Mouse (Mus musculus) hindbrain, embryonic 14.5 days (tissue): ENCODE results near the gene Atrnl1. TPM values are rescaled to one million over a fixed set of nuclear protein-coding genes. Genes with fewer than 3 reads are reported as not detected.
A peak's percentile ranks its signal among the peaks of the same experiment; 100 is the strongest.

Source experiments
- ATAC-seq: fragments of 200-750 bp; cut with Nextera tagmentation; 2 replicates; pipeline ENCODE4 v1.8.0; 2017; ENCODE audit warnings: moderate number of reproducible peaks, mild to moderate bottlenecking, moderate TSS enrichment, moderate library complexity; ENCODE audit not compliant: low FRiP score
- DNase-seq: peaks from one replicate; pipeline ENCODE4 v3.0.0-alpha.2; 2015; ENCODE audit warnings: low spot score
- H3K27ac ChIP-seq: fragments of 300-500 bp; sonication (generic); 2 replicates; pipeline ENCODE4 v1.5.1; 2014; ENCODE audit warnings: mild to moderate bottlenecking, moderate library complexity
- H3K27me3 ChIP-seq: fragments of 300-500 bp; sonication (generic); 2 replicates; pipeline ENCODE4 v1.6.1; 2014; ENCODE audit warnings: mild to moderate bottlenecking, low read length, mixed read lengths; ENCODE audit not compliant: control insufficient read depth, insufficient read depth
- H3K36me3 ChIP-seq: fragments of 300-500 bp; sonication (generic); replicated peaks from 2 replicates; pipeline ENCODE4 v1.6.1; 2014; ENCODE audit not compliant: control insufficient read depth, insufficient read depth
- H3K4me1 ChIP-seq: fragments of 300-500 bp; sonication (generic); replicated peaks from 2 replicates; pipeline ENCODE4 v1.6.1; 2014; ENCODE audit warnings: antibody characterized with exemption, low read length, mixed read lengths; ENCODE audit not compliant: control insufficient read depth, insufficient read depth
- H3K4me2 ChIP-seq: fragments of 300-500 bp; sonication (generic); replicated peaks from 2 replicates; pipeline ENCODE4 v1.6.1; 2014; ENCODE audit warnings: mild to moderate bottlenecking, moderate library complexity
- H3K4me3 ChIP-seq: fragments of 300-500 bp; sonication (generic); replicated peaks from 2 replicates; pipeline ENCODE4 v1.5.1; 2014; ENCODE audit warnings: mild to moderate bottlenecking, low read length
- H3K9ac ChIP-seq: fragments of 300-500 bp; sonication (generic); 2 replicates; pipeline ENCODE4 v1.6.1; 2014
- H3K9me3 ChIP-seq: fragments of 300-500 bp; sonication (generic); 2 replicates; pipeline ENCODE4 v1.6.1; 2016; ENCODE audit warnings: low read length; ENCODE audit not compliant: control insufficient read depth
- WGBS: fragments of 180-500 bp; shearing (Covaris S2); extraction: QIAGEN DNeasy Blood & Tissue Kit; methylation state at CpG from one replicate; pipeline ENCODE4 v1.1.7; 2014; 5-methylcytosine and 5-hydroxymethylcytosine counted together
- polyA plus RNA-seq: library from polyadenylated mRNA; unstranded; fragments of >200 nt; fragmentation: Nextera tagmentation; extraction: Ambion mirVana; gene quantifications from 2 replicates; pipeline ENCODE4 v1.2.1, GENCODE M21; 2014

Atrnl1 gene
- polyA plus RNA-seq, 1 experiment from 2014 or later = 8.6 TPM

GRCm38 (mm10) chr19:58050986-58051385, 440.2 kb downstream of the Atrnl1 start:
- Histone ChIP-seq H3K27me3 (no peaks in the 10 kb centered on the region), H3K4me3 (no peak overlapping the region), H3K4me2 (no peak overlapping the region), H3K4me1 (peaks cover 19% of the 10 kb centered on the region), H3K27ac (no peak overlapping the region), H3K36me3 (no peaks in the 10 kb centered on the region), H3K9ac (no peak overlapping the region), H3K9me3 (no peaks in the 10 kb centered on the region)
- ATAC-seq (no peak), DNase-seq (no peak)
- 95% methylated on average over 8 of the region's 8 CpGs for WGBS

- Histone ChIP-seq H3K4me2 (no peak overlapping the region), H3K9ac (no peak overlapping the region), H3K27ac (peak overlapping the region; percentile 4; the same call in 1 of the 2 replicates), H3K9me3 (no peaks in the 10 kb centered on the region), H3K36me3 (no peaks in the 10 kb centered on the region), H3K4me1 (peaks cover 19% of the 10 kb centered on the region), H3K4me3 (no peak overlapping the region), H3K27me3 (no peaks in the 10 kb centered on the region)
- DNase-seq = no peak
- ATAC-seq = no peak
- 76% methylated on average over 13 of the region's 13 CpGs for WGBS
Observed at GRCm38 (mm10) chr19:58051905-58052304, 441.1 kb downstream of the Atrnl1 start.

- ATAC-seq (no peak), DNase-seq (no peak)
- no peak overlapping the region for H3K4me2 ChIP-seq
- 38% methylated on average over 13 of the region's 13 CpGs for WGBS
- H3K4me1 ChIP-seq = peaks cover 19% of the 10 kb centered on the region
- H3K27ac ChIP-seq = peak overlapping the region; percentile 4; the same call in 1 of the 2 replicates
- no peaks in the 10 kb centered on the region for H3K36me3 ChIP-seq
- H3K9ac ChIP-seq = no peak overlapping the region
- H3K4me3 ChIP-seq = no peak overlapping the region
- no peaks in the 10 kb centered on the region for H3K27me3 ChIP-seq
- no peaks in the 10 kb centered on the region for H3K9me3 ChIP-seq
Observed at GRCm38 (mm10) chr19:58052444-58053135, 441.8 kb downstream of the Atrnl1 start.

GRCm38 (mm10) chr19:58059719-58060118, 448.9 kb downstream of the Atrnl1 start:
- Histone ChIP-seq H3K36me3 (no peaks in the 10 kb centered on the region), H3K4me2 (no peak overlapping the region), H3K9me3 (no peaks in the 10 kb centered on the region), H3K9ac (no peak overlapping the region), H3K4me3 (no peak overlapping the region), H3K4me1 (peaks cover 44% of the 10 kb centered on the region), H3K27me3 (no peaks in the 10 kb centered on the region), H3K27ac (no peak overlapping the region)
- DNase-seq (no peak), ATAC-seq (no peak)
- WGBS = 34% methylated on average over 9 of the region's 9 CpGs

- peak overlapping the region; percentile 30; the same call in 1 of the 2 replicates for H3K4me2 ChIP-seq
- H3K4me1 ChIP-seq = peaks cover 45% of the 10 kb centered on the region
- H3K27me3 ChIP-seq = no peaks in the 10 kb centered on the region
- ATAC-seq (no peak), DNase-seq (no peak)
- no peaks in the 10 kb centered on the region for H3K36me3 ChIP-seq
- no peaks in the 10 kb centered on the region for H3K9me3 ChIP-seq
- H3K27ac ChIP-seq = peak overlapping the region; percentile 63
- WGBS = 14% methylated on average over 12 of the region's 12 CpGs
- no peak overlapping the region for H3K9ac ChIP-seq
- no peak overlapping the region for H3K4me3 ChIP-seq
Observed at GRCm38 (mm10) chr19:58060199-58060853, 449.5 kb downstream of the Atrnl1 start.

- ATAC-seq (peak; percentile 60; the same call in 1 of the 2 replicates), DNase-seq (peak; percentile 49)
- H3K9ac ChIP-seq = peak overlapping the region; percentile 0; the same call in 1 of the 2 replicates
- no peaks in the 10 kb centered on the region for H3K9me3 ChIP-seq
- H3K27me3 ChIP-seq = no peaks in the 10 kb centered on the region
- H3K27ac ChIP-seq = peak overlapping the region; percentile 0; the same call in 1 of the 2 replicates
- H3K4me2 ChIP-seq = peak overlapping the region; percentile 30
- no peaks in the 10 kb centered on the region for H3K36me3 ChIP-seq
- H3K4me1 ChIP-seq = peaks cover 45% of the 10 kb centered on the region
- H3K4me3 ChIP-seq = no peak overlapping the region
- 5% methylated on average over 15 of the region's 15 CpGs for WGBS
Observed at GRCm38 (mm10) chr19:58060854-58061358, 450.1 kb downstream of the Atrnl1 start.

GRCm38 (mm10) chr19:58061933-58062332, 451.1 kb downstream of the Atrnl1 start:
- ATAC-seq (no peak), DNase-seq (no peak)
- H3K36me3 ChIP-seq = no peaks in the 10 kb centered on the region
- H3K27me3 ChIP-seq = no peaks in the 10 kb centered on the region
- peaks cover 45% of the 10 kb centered on the region for H3K4me1 ChIP-seq
- 86% methylated on average over 8 of the region's 8 CpGs for WGBS
- H3K4me3 ChIP-seq = no peak overlapping the region
- no peak overlapping the region for H3K9ac ChIP-seq
- H3K27ac ChIP-seq = no peak overlapping the region
- H3K4me2 ChIP-seq = no peak overlapping the region
- no peaks in the 10 kb centered on the region for H3K9me3 ChIP-seq

- no peak overlapping the region for H3K9ac ChIP-seq
- no peaks in the 10 kb centered on the region for H3K9me3 ChIP-seq
- 0 out of 2 replicates have a peak overlapping the region, but pooled peaks have one; percentile 22 for H3K27ac ChIP-seq
- H3K4me1 ChIP-seq = peaks cover 45% of the 10 kb centered on the region
- H3K36me3 ChIP-seq = no peaks in the 10 kb centered on the region
- H3K4me2 ChIP-seq = no peak overlapping the region; the same call in 1 of the 2 replicates
- DNase-seq (no peak), ATAC-seq (no peak)
- no peaks in the 10 kb centered on the region for H3K27me3 ChIP-seq
- 23% methylated on average over 6 of the region's 6 CpGs for WGBS
- H3K4me3 ChIP-seq = no peak overlapping the region
Observed at GRCm38 (mm10) chr19:58063541-58063940, 452.7 kb downstream of the Atrnl1 start.
